Mouse (Mus musculus) embryonic stem cell, embryonic (primary cell): ENCODE measurements around the gene Zfp346.

ENCODE experiments used
- CTCF ChIA-PET, 4 experiments: fragments of 300-600 bp in 2 of 4; fragments of 350-600 bp in 2 of 4; sonication (Branson Sonifier 250); formaldehyde crosslinking; loops; one replicate each; lab custom pipeline; 2022; ENCODE audit warnings: inconsistent platforms in 2 of 4; lab: Charles Lee
- POLR2A ChIA-PET, 4 experiments: fragments of 300-600 bp in 2 of 4; fragments of 350-600 bp in 2 of 4; sonication (Branson Sonifier 250); formaldehyde crosslinking; loops; one replicate each; lab custom pipeline; 2022; ENCODE audit warnings: antibody characterized with exemption in 4 of 4, inconsistent platforms in 1 of 4; lab: Charles Lee

The Zfp346 gene

GRCm38 (mm10) chr13:55171517-55172335 lies 66.6 kb downstream of the Zfp346 start:
- CTCF ChIA-PET = interaction anchor here (0.5 to 2.2 kb wide), 14 partner anchors 8 to 374 kb away, joined by 3 to 8 read pairs (median 3); no protein-coding TSS in a partner anchor
- POLR2A ChIA-PET = interaction anchor here in 3 of 4 experiments (0.6 to 3.2 kb wide), 35 partner anchors 8 to 379 kb away, joined by 3 to 18 read pairs (median 3); partner anchors contain the start of genes Zfp346 (in 2 of the 3), Fgfr4 (in 1 of the 3) and Nsd1 (in 1 of the 3)

GRCm38 (mm10) chr13:55172336-55172770 lies 67.2 kb downstream of the Zfp346 start:
- POLR2A ChIA-PET = interaction anchor here in 3 of 4 experiments (0.8 to 3.2 kb wide), 25 partner anchors 9 to 378 kb away, joined by 3 to 18 read pairs (median 4); partner anchors contain the start of genes Nsd1 (in 1 of the 3) and Zfp346 (in 1 of the 3)
- CTCF ChIA-PET = interaction anchor here in 3 of 4 experiments (0.6 to 1.3 kb wide), 5 partner anchors 17 to 374 kb away, joined by 3 to 8 read pairs (median 4); no protein-coding TSS in a partner anchor

GRCm38 (mm10) chr13:55174347-55174746 lies 69.2 kb downstream of the Zfp346 start:
- POLR2A ChIA-PET = interaction anchor here in 2 of 4 experiments (1.1 to 1.4 kb wide), 2 partner anchors 15 to 69 kb away, joined by 4 read pairs; partner anchors contain the start of gene Zfp346 (in 1 of the 2)
- CTCF ChIA-PET = interaction anchor here in 2 of 4 experiments (0.6 to 1.3 kb wide), 3 partner anchors 17 to 457 kb away, joined by 3 to 4 read pairs (median 4); no protein-coding TSS in a partner anchor

GRCm38 (mm10) chr13:55176265-55176664 lies 71.2 kb downstream of the Zfp346 start:
- ChIA-PET CTCF (interaction anchor here in 2 of 4 experiments (0.7 to 1.0 kb wide), 2 partner anchors 17 to 242 kb away, joined by 3 to 5 read pairs; no protein-coding TSS in a partner anchor), POLR2A (interaction anchor here in 1 of 4 experiments (0.7 to 2.4 kb wide), 3 partner anchors 14 to 35 kb away, joined by 3 to 21 read pairs (median 3); no protein-coding TSS in a partner anchor)

- POLR2A ChIA-PET = interaction anchor here in 3 of 4 experiments (0.5 to 2.4 kb wide), 29 partner anchors 9 to 388 kb away, joined by 3 to 21 read pairs (median 4); partner anchors contain the start of genes Gm17617 (in 1 of the 3) and Uimc1 (in 1 of the 3)
These were observed 72.9 kb downstream of the Zfp346 start for GRCm38 (mm10) chr13:55177903-55178496.

GRCm38 (mm10) chr13:55178556-55178955 lies 73.4 kb downstream of the Zfp346 start:
- ChIA-PET CTCF (interaction anchor here (0.6 to 1.3 kb wide), 18 partner anchors 9 to 485 kb away, joined by 3 to 12 read pairs (median 3); partner anchors contain the start of genes Fgfr4 (in 1 of the 4), Rnf44 (in 1 of the 4) and Tspan17 (in 1 of the 4)), POLR2A (interaction anchor here in 3 of 4 experiments (0.6 to 2.4 kb wide), 24 partner anchors 10 to 389 kb away, joined by 3 to 21 read pairs (median 4); partner anchors contain the start of genes Gm17617 (in 1 of the 3) and Uimc1 (in 1 of the 3))

More at GRCm38 (mm10) chr13:55177903-55178496, 72.9 kb downstream of the Zfp346 start:
- CTCF ChIA-PET = interaction anchor here (0.5 to 1.3 kb wide), 21 partner anchors 9 to 484 kb away, joined by 3 to 12 read pairs (median 3); partner anchors contain the start of genes Fgfr4 (in 1 of the 4), Rnf44 (in 1 of the 4) and Tspan17 (in 1 of the 4)

- CTCF ChIA-PET = interaction anchor here in 3 of 4 experiments (0.6 to 1.5 kb wide), 8 partner anchors 9 to 421 kb away, joined by 3 to 16 read pairs (median 4); no protein-coding TSS in a partner anchor
These were observed 74.5 kb downstream of the Zfp346 start for GRCm38 (mm10) chr13:55179591-55179990.

GRCm38 (mm10) chr13:55181786-55182172 lies 76.7 kb downstream of the Zfp346 start:
- ChIA-PET POLR2A (interaction anchor here in 3 of 4 experiments (0.6 to 5.8 kb wide), 39 partner anchors 8 to 461 kb away, joined by 3 to 140 read pairs (median 6); partner anchors contain the start of genes Nsd1 (in 2 of the 3), Mxd3 (in 1 of the 3) and Uimc1 (in 1 of the 3)), CTCF (interaction anchor here in 2 of 4 experiments (0.6 to 1.7 kb wide), 3 partner anchors 8 to 54 kb away, joined by 3 to 9 read pairs (median 4); no protein-coding TSS in a partner anchor)

More at GRCm38 (mm10) chr13:55179591-55179990, 74.5 kb downstream of the Zfp346 start:
- POLR2A ChIA-PET = interaction anchor here in 3 of 4 experiments (0.6 to 5.8 kb wide), 22 partner anchors 8 to 387 kb away, joined by 3 to 140 read pairs (median 4); partner anchors contain the start of genes Fgfr4 (in 2 of the 3), Nsd1 (in 2 of the 3), Uimc1 (in 1 of the 3) and Zfp346 (in 1 of the 3)

GRCm38 (mm10) chr13:55182173-55182894 lies 77.2 kb downstream of the Zfp346 start:
- POLR2A ChIA-PET = interaction anchor here (0.6 to 5.8 kb wide), 54 partner anchors 8 to 460 kb away, joined by 3 to 140 read pairs (median 4); partner anchors contain the start of genes Nsd1 (in 2 of the 4), Grk6 (in 1 of the 4), Lman2 (in 1 of the 4) and Mxd3 (in 1 of the 4)
- CTCF ChIA-PET = interaction anchor here (0.6 to 1.7 kb wide), 9 partner anchors 8 to 382 kb away, joined by 3 to 9 read pairs (median 4); partner anchors contain the start of gene Nsd1 (in 1 of the 4)

- POLR2A ChIA-PET = interaction anchor here (0.5 to 5.8 kb wide), 32 partner anchors 8 to 1487 kb away, joined by 3 to 140 read pairs (median 5); partner anchors contain the start of genes Nsd1 (in 2 of the 4), Grk6 (in 1 of the 4), Lman2 (in 1 of the 4) and Rab24 (in 1 of the 4)
- CTCF ChIA-PET = interaction anchor here (0.6 to 1.5 kb wide), 5 partner anchors 19 to 69 kb away, joined by 3 to 6 read pairs (median 4); partner anchors contain the start of gene Nsd1 (in 1 of the 4)
These were observed 78.3 kb downstream of the Zfp346 start for GRCm38 (mm10) chr13:55183382-55183781.
